ENCODE assay signal across 9 mouse cellular contexts in genomic region chr8:44938643-44938979, GRCm38 (mm10). TPM values are rescaled to one million over a fixed set of nuclear protein-coding genes. Genes with fewer than 3 reads are reported as not detected.
DNase-seq lines count a peak whose midpoint lies in the region; ATAC-seq and TF ChIP-seq lines count a peak whose summit lies in the region.
"Had no signal": no experiment of that assay in that cellular context is flagged by ENCODE, and none has a peak within 500 bp of the region (broad histone marks: within the 10 kb centered on the region; RNA-seq: fewer than 3 reads in every experiment).

No protein-coding gene starts in this region.

- H3K9ac ChIP-seq in kidney, postnatal 0 days (ENCODE audit: low read depth, low read length), result peak overlapping the region; percentile 67
- peak overlapping the region; percentile 82 for H3K9ac ChIP-seq in embryonic facial prominence, embryonic 12.5 days
- H3K9ac ChIP-seq in hindbrain, postnatal 0 days (replicated peaks; ENCODE audit: low read length), result peak overlapping the region; percentile 58

- H3K36me3 ChIP-seq in kidney, postnatal 0 days (ENCODE audit: insufficient read depth, low read length), result 0 out of 2 replicates have a peak, but pooled peaks cover 3% of the 10 kb centered on the region
- H3K36me3 ChIP-seq in embryonic facial prominence, embryonic 12.5 days, result peaks cover 16% of the 10 kb centered on the region
- H3K36me3 ChIP-seq in hindbrain, postnatal 0 days (ENCODE audit: insufficient read depth, low read length), result no peaks in the 10 kb centered on the region
- H3K36me3 ChIP-seq in myocyte (ENCODE audit: control insufficient read depth, insufficient read depth), result no peaks in the 10 kb centered on the region

- no peak for DNase-seq in kidney, postnatal 0 days (ENCODE audit: low spot score)
- no peak for DNase-seq in kidney, adult 8-10 months
- DNase-seq in hindbrain, postnatal 0 days (ENCODE audit: low spot score), result no peak
- DNase-seq in cerebellum, adult 8-10 months, result no peak
- no peak for DNase-seq in layer of hippocampus, adult 8-10 months (ENCODE audit: low spot score in 2 of 2)
- DNase-seq in left cerebral cortex, postnatal 4 days, result no peak

- H3K4me1 ChIP-seq in kidney, postnatal 0 days (replicated peaks; ENCODE audit: insufficient read depth, low read length), result 0 out of 2 replicates have a peak, but pooled peaks cover 11% of the 10 kb centered on the region
- H3K4me1 ChIP-seq in embryonic facial prominence, embryonic 12.5 days, result peaks cover 16% of the 10 kb centered on the region
- no peaks in the 10 kb centered on the region for H3K4me1 ChIP-seq in hindbrain, postnatal 0 days (ENCODE audit: insufficient read depth, low read length)

- H3K4me3 ChIP-seq in kidney, postnatal 0 days (replicated peaks; ENCODE audit: low read depth, low read length), result peak overlapping the region; percentile 77
- H3K4me3 ChIP-seq in embryonic facial prominence, embryonic 12.5 days, result peak overlapping the region; percentile 75
- H3K4me3 ChIP-seq in hindbrain, postnatal 0 days (ENCODE audit: low read length), result peak overlapping the region; percentile 84
- peak overlapping the region; percentile 79 for H3K4me3 ChIP-seq in myocyte

- ATAC-seq in kidney, postnatal 0 days (replicated peaks; ENCODE audit: low FRiP score, low read depth), result no peak
- ATAC-seq in embryonic facial prominence, embryonic 12.5 days (ENCODE audit: insufficient number of reproducible peaks, insufficient read depth, low FRiP score, low TSS enrichment), result no peak
- no peak for ATAC-seq in hindbrain, postnatal 0 days

- H3K79me2 ChIP-seq in myocyte (ENCODE audit: control insufficient read depth, insufficient read depth), result peaks cover 66% of the 10 kb centered on the region

- no peaks in the 10 kb centered on the region for H3K9me3 ChIP-seq in kidney, postnatal 0 days (replicated peaks; ENCODE audit: low read length)
- H3K9me3 ChIP-seq in embryonic facial prominence, embryonic 12.5 days, result no peaks in the 10 kb centered on the region
- H3K9me3 ChIP-seq in hindbrain, postnatal 0 days (ENCODE audit: low read length), result no peaks in the 10 kb centered on the region

- intact Hi-C loops in left cerebral cortex, postnatal 4 days (cut with DNase I), result loop anchor here (5.0 kb wide), 2 partner anchors 299 to 911 kb away; no protein-coding TSS in a partner anchor

- peak overlapping the region; percentile 63 for H3ac ChIP-seq in myocyte (ENCODE audit: control insufficient read depth, insufficient read length)

- WGBS in kidney, postnatal 0 days, result under 1% methylated on average over 12 of the region's 12 CpGs
- under 1% methylated on average over 12 of the region's 12 CpGs for WGBS in embryonic facial prominence, embryonic 12.5 days
- under 1% methylated on average over 12 of the region's 12 CpGs for WGBS in hindbrain, postnatal 0 days

- peak overlapping the region; percentile 91 for H3K27ac ChIP-seq in kidney, postnatal 0 days
- peak overlapping the region; percentile 94 for H3K27ac ChIP-seq in embryonic facial prominence, embryonic 12.5 days
- peak overlapping the region; percentile 79 for H3K27ac ChIP-seq in hindbrain, postnatal 0 days

- H3K4me2 ChIP-seq in kidney, postnatal 0 days (ENCODE audit: low read length), result peak overlapping the region; percentile 79
- peak overlapping the region; percentile 65 for H3K4me2 ChIP-seq in embryonic facial prominence, embryonic 12.5 days (replicated peaks)
- peak overlapping the region; percentile 83 for H3K4me2 ChIP-seq in hindbrain, postnatal 0 days (ENCODE audit: low read depth, low read length)
- H3K4me2 ChIP-seq in myocyte (ENCODE audit: low read depth), result peak overlapping the region; percentile 69

- no peaks in the 10 kb centered on the region for H3K27me3 ChIP-seq in kidney, postnatal 0 days (ENCODE audit: insufficient read depth, low read length)
- no peaks in the 10 kb centered on the region for H3K27me3 ChIP-seq in embryonic facial prominence, embryonic 12.5 days
- H3K27me3 ChIP-seq in hindbrain, postnatal 0 days (ENCODE audit: insufficient read depth, low read length), result no peaks in the 10 kb centered on the region
- no peaks in the 10 kb centered on the region for H3K27me3 ChIP-seq in myocyte (ENCODE audit: control insufficient read depth, insufficient read depth, insufficient read length)
- H3K27me3 ChIP-seq: Patski had no signal

- no peak for TF ChIP-seq POLR2A in myocyte (IDR thresholded peaks at IDR 0.05; ENCODE audit: insufficient read length, low read depth)

- TF ChIP-seq CTCF in kidney, postnatal 0 days (IDR thresholded peaks at IDR 0.05; ENCODE audit: low read depth), result no peak
- no peak for TF ChIP-seq CTCF in hindbrain, postnatal 0 days (IDR thresholded peaks at IDR 0.05; ENCODE audit: low read depth)

TF ChIP-seq in myocyte, 11 proteins besides CTCF, POLR2A, EP300 and RAD21:
- TF ChIP-seq MYOD1 (IDR thresholded peaks at IDR 0.05; ENCODE audit: control insufficient read depth in 1 of 3, insufficient read length in 2 of 3, low read depth in 2 of 3), result no peak
- no peak for TF ChIP-seq TCF12 (IDR thresholded peaks at IDR 0.05; ENCODE audit: insufficient read depth, poor library complexity, severe bottlenecking)
- no peak for TF ChIP-seq USF1 (IDR thresholded peaks at IDR 0.05; ENCODE audit: low read depth)
- no peak for TF ChIP-seq CEBPB (IDR thresholded peaks at IDR 0.05; ENCODE audit: insufficient read depth, poor library complexity, severe bottlenecking)
- no peak for TF ChIP-seq REST (IDR thresholded peaks at IDR 0.05; ENCODE audit: insufficient read depth, insufficient read length)
- no peak for TF ChIP-seq MAX (IDR thresholded peaks at IDR 0.05; ENCODE audit: low read depth)
- no peak for TF ChIP-seq TCF3 (IDR thresholded peaks at IDR 0.05; ENCODE audit: insufficient read length, low read depth)
- no peak for TF ChIP-seq SRF (IDR thresholded peaks at IDR 0.05; ENCODE audit: control insufficient read depth, insufficient read length, low read depth)
- no peak for TF ChIP-seq POLR2AphosphoS2 (IDR thresholded peaks at IDR 0.05; ENCODE audit: insufficient read length, low read depth)
- no peak for TF ChIP-seq E2F4 (IDR thresholded peaks at IDR 0.05; ENCODE audit: insufficient read depth)
- TF ChIP-seq MYOG (IDR thresholded peaks at IDR 0.05; ENCODE audit: control insufficient read depth in 1 of 3, insufficient read depth in 1 of 3, insufficient read length in 2 of 3, low read depth in 2 of 3), result no peak

RNA-seq across cellular contexts. Expression of gene Fat1, which starts 3.4 kb away (rescaled TPM):
- 13.3 and 15.9 TPM in 2 replicates for polyA plus RNA-seq in kidney, postnatal 0 days (2015; fragmentation: Nextera tagmentation; extraction: Ambion mirVana)
- polyA plus RNA-seq in embryonic facial prominence, embryonic 12.5 days (2016; fragmentation: Nextera tagmentation; extraction: Ambion mirVana), result 26.1 and 29.5 TPM in 2 replicates
- 89.5 and 114 TPM in 2 replicates for total RNA-seq in hindbrain, postnatal 0 days (2014; rRNA removed)
- 10.0 and 10.5 TPM in 2 replicates for polyA plus RNA-seq in hindbrain, postnatal 0 days (2015; fragmentation: Nextera tagmentation; extraction: Ambion mirVana)
- 11.5 TPM for polyA plus RNA-seq in myocyte (2012; fragmentation: generic; extraction: Trizol)
- 10 to 100 TPM; 23.0 to 24.5 (median 24.4) TPM for total RNA-seq in layer of hippocampus, adult 8-10 months (2022)
- total RNA-seq in left cerebral cortex, postnatal 4 days (2021), result 10 to 100 TPM; 73.2 to 79.6 TPM
